Mouse (Mus musculus) liver, adult 2 months (tissue): Measurements from ENCODE around the gene Ngef.

Experiments used
- CTCF ChIP-seq: fragments of 200-500 bp; IDR thresholded peaks from 2 replicates; pipeline ENCODE4 v1.5.1; 2011; ENCODE audit warnings: low read depth, low read length, control low read depth
- POLR2A ChIP-seq: fragments of 200-500 bp; IDR thresholded peaks from 2 replicates; pipeline ENCODE4 v1.6.1; 2011; ENCODE audit warnings: low read length, control low read depth; ENCODE audit not compliant: insufficient read depth; ENCODE audit errors: extremely low read depth

- TF ChIP-seq CTCF (no peak), POLR2A (no peak)
Observed at GRCm38 (mm10) chr1:87468321-87468720, 105.3 kb downstream of the Ngef start.
